In the genomic region with DNA sequence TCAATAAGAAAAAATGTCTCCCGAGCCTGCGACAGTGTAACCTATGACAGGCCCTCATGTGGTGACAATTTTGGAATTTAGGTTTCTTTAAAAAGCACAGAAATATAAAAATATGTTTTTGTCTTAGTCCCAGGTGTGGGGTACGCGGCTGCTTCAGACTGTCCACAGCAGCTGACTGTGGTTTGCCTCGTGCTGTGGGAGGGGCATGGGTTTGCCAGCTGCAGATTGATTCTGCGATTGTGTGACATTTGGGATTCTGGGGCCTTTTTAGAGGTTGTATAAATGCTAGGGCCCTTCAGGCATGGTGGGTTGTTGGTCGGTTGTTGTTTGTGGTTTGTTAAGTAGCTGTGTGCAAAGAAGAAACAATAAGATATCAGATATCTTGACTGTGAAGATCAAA, we compare ENCODE assay signal across 19 mouse cellular contexts. TPM values are rescaled to one million over a fixed set of nuclear protein-coding genes. Genes with fewer than 3 reads are reported as not detected.
A peak's percentile ranks its signal among the peaks of the same experiment; 100 is the strongest.
DNase-seq lines count a peak whose midpoint lies in the region; ATAC-seq and TF ChIP-seq lines count a peak whose summit lies in the region.
"Had no signal": no experiment of that assay in that cellular context is flagged by ENCODE, and none has a peak within 500 bp of the region (broad histone marks: within the 10 kb centered on the region; RNA-seq: fewer than 3 reads in every experiment).

No protein-coding gene starts in this region.

- peaks cover 100% of the 10 kb centered on the region for H3K4me1 ChIP-seq in erythroblast, embryonic 14.5 days (ENCODE audit: control insufficient read depth)
- H3K4me1 ChIP-seq in CH12.LX (ENCODE audit: control insufficient read depth in 1 of 2, insufficient read depth in 2 of 2): peaks cover 70 to 98% of the 10 kb centered on the region in 2 experiments
- peaks cover 100% of the 10 kb centered on the region for H3K4me1 ChIP-seq in liver, embryonic 13.5 days (replicated peaks)
- peaks cover 83% of the 10 kb centered on the region for H3K4me1 ChIP-seq in stomach, embryonic 16.5 days (ENCODE audit: control insufficient read depth, insufficient read depth, low read length)
- H3K4me1 ChIP-seq in forebrain, postnatal 0 days (ENCODE audit: insufficient read depth): peaks cover 17% of the 10 kb centered on the region

- no peak for TF ChIP-seq RAD21 in CH12.LX (IDR thresholded peaks at IDR 0.05; ENCODE audit: low read depth, low read length)

- TF ChIP-seq POLR2A in CH12.LX (IDR thresholded peaks at IDR 0.05; ENCODE audit: low read depth, low read length): no peak

- no peaks in the 10 kb centered on the region for H3K9me3 ChIP-seq in erythroblast, embryonic 14.5 days (ENCODE audit: control insufficient read depth, low read length)
- H3K9me3 ChIP-seq in CH12.LX (replicated peaks; ENCODE audit: low read length): no peaks in the 10 kb centered on the region
- no peaks in the 10 kb centered on the region for H3K9me3 ChIP-seq in liver, embryonic 13.5 days (replicated peaks)
- H3K9me3 ChIP-seq in stomach, embryonic 16.5 days (replicated peaks; ENCODE audit: control insufficient read depth, low read length): no peaks in the 10 kb centered on the region
- H3K9me3 ChIP-seq in forebrain, postnatal 0 days (ENCODE audit: low read length): no peaks in the 10 kb centered on the region
- H3K9me3 ChIP-seq: G1E; hindbrain, embryonic 13.5 days; midbrain, embryonic 12.5 days had no signal

- peak overlapping the region; percentile 65; the same call in 1 of the 2 replicates for H3K27ac ChIP-seq in CH12.LX (ENCODE audit: insufficient read depth, low read depth)
- H3K27ac ChIP-seq in liver, embryonic 13.5 days: peak overlapping the region; percentile 100
- peak overlapping the region; percentile 94 for H3K27ac ChIP-seq in stomach, embryonic 16.5 days (ENCODE audit: low read length)
- no peak overlapping the region for H3K27ac ChIP-seq in forebrain, postnatal 0 days (ENCODE audit: low read depth, low read length)

- in situ Hi-C loops in CH12.LX (cut with MboI; ENCODE audit: low pct_ligation_motif_present, low pct_unique_long_range_greater_than_20kb, low sequenced_read_pairs): no loop called here

- 0 out of 2 replicates have a peak overlapping the region, but pooled peaks have one; percentile 68 for H3K4me2 ChIP-seq in CH12.LX (ENCODE audit: insufficient read depth, low read depth, poor library complexity, severe bottlenecking)
- H3K4me2 ChIP-seq in liver, embryonic 13.5 days: peak overlapping the region; percentile 88
- H3K4me2 ChIP-seq in stomach, embryonic 16.5 days (ENCODE audit: low read depth, low read length): no peak overlapping the region
- no peak overlapping the region for H3K4me2 ChIP-seq in forebrain, postnatal 0 days (ENCODE audit: low read depth)
- H3K4me2 ChIP-seq: hindbrain, embryonic 13.5 days; midbrain, embryonic 12.5 days had no signal

- H3K4me3 ChIP-seq in erythroblast, embryonic 14.5 days (replicated peaks): peak overlapping the region; percentile 20
- H3K4me3 ChIP-seq in CH12.LX (replicated peaks in 1 of 3; ENCODE audit: low read depth in 2 of 3, low read length in 2 of 3, poor library complexity in 1 of 3): no peak overlapping the region
- no peak overlapping the region for H3K4me3 ChIP-seq in liver, embryonic 13.5 days (replicated peaks)
- H3K4me3 ChIP-seq in stomach, embryonic 16.5 days (replicated peaks; ENCODE audit: low read length): no peak overlapping the region
- no peak overlapping the region for H3K4me3 ChIP-seq in forebrain, postnatal 0 days (ENCODE audit: low read depth, low read length)
- H3K4me3 ChIP-seq: hindbrain, embryonic 13.5 days; midbrain, embryonic 12.5 days had no signal

- 42% methylated on average over 7 of the region's 7 CpGs for WGBS in liver, embryonic 13.5 days (ENCODE audit: insufficient replicate concordance)
- 76% methylated on average over 7 of the region's 7 CpGs for WGBS in stomach, embryonic 16.5 days
- WGBS in forebrain, postnatal 0 days: 81% methylated on average over 7 of the region's 7 CpGs

- no peak for ATAC-seq in erythroblast, adult 5-6 weeks (replicated peaks; ENCODE audit: low FRiP score, poor library complexity, severe bottlenecking)
- no peak for ATAC-seq in liver, embryonic 13.5 days (ENCODE audit: low read depth)
- no peak for ATAC-seq in stomach, embryonic 16.5 days (ENCODE audit: insufficient read depth, low FRiP score)
- ATAC-seq in forebrain, postnatal 0 days: no peak
- ATAC-seq: forebrain, embryonic 14.5 days; intestine, embryonic 16.5 days had no signal

- peaks cover 88% of the 10 kb centered on the region for H3K36me3 ChIP-seq in erythroblast, embryonic 14.5 days (ENCODE audit: control insufficient read depth)
- peaks cover 4 to 7% of the 10 kb centered on the region in 2 experiments for H3K36me3 ChIP-seq in CH12.LX (replicated peaks in 1 of 2; ENCODE audit: control insufficient read depth in 1 of 2, insufficient read depth in 1 of 2, low read length in 1 of 2)
- peaks cover 49% of the 10 kb centered on the region for H3K36me3 ChIP-seq in liver, embryonic 13.5 days
- H3K36me3 ChIP-seq in stomach, embryonic 16.5 days (ENCODE audit: control insufficient read depth, insufficient read depth, low read length): peaks cover 3% of the 10 kb centered on the region; the same call in 1 of the 2 replicates
- 0 out of 2 replicates have a peak, but pooled peaks cover 6% of the 10 kb centered on the region for H3K36me3 ChIP-seq in forebrain, postnatal 0 days (ENCODE audit: insufficient read depth)
- H3K36me3 ChIP-seq: hindbrain, embryonic 13.5 days; midbrain, embryonic 12.5 days had no signal

- TF ChIP-seq EP300 in CH12.LX (IDR thresholded peaks at IDR 0.05; ENCODE audit: low read length): no peak

- TF ChIP-seq CTCF in CH12.LX (conservative IDR thresholded peaks at IDR 0.05 in 1 of 2, IDR thresholded peaks at IDR 0.05 in 1 of 2; ENCODE audit: low read depth in 2 of 2, low read length in 2 of 2): no peak
- no peak for TF ChIP-seq CTCF in forebrain, postnatal 0 days (IDR thresholded peaks at IDR 0.05; ENCODE audit: low read depth)

- dilution Hi-C loops in CH12.LX (cut with MboI; ENCODE audit: extremely low pct_ligation_motif_present, extremely low pct_unique_long_range_greater_than_20kb, low sequenced_read_pairs): no loop called here

- no peak for DNase-seq in CH12.LX (ENCODE audit: extremely low read depth)
- DNase-seq in liver, embryonic 13.5 days: no peak
- no peak for DNase-seq in frontal cortex, postnatal 14 days (ENCODE audit: low spot score in 2 of 2)
- DNase-seq in forebrain, postnatal 0 days: no peak
- DNase-seq in adrenal gland, adult 8-10 months: no peak
- DNase-seq: cerebellum, postnatal 10 days; heart, postnatal 10 days; left cerebral cortex, postnatal 4 days; lung, adult 18-20 months; lung, postnatal 4 days; right cerebral cortex, postnatal 4 days had no signal

- no peak overlapping the region for H3K9ac ChIP-seq in CH12.LX (ENCODE audit: insufficient read depth, low read depth)
- peak overlapping the region; percentile 98; the same call in 1 of the 2 replicates for H3K9ac ChIP-seq in liver, embryonic 13.5 days
- H3K9ac ChIP-seq in stomach, embryonic 16.5 days (ENCODE audit: low read length): no peak overlapping the region
- H3K9ac ChIP-seq in forebrain, postnatal 0 days: no peak overlapping the region
- H3K9ac ChIP-seq: midbrain, embryonic 12.5 days had no signal

- H3K79me2 ChIP-seq in CH12.LX (replicated peaks; ENCODE audit: control insufficient read depth, extremely low read depth, insufficient read depth, poor library complexity, severe bottlenecking): peaks cover 60% of the 10 kb centered on the region

- no peaks in the 10 kb centered on the region for H3K27me3 ChIP-seq in erythroblast, embryonic 14.5 days (ENCODE audit: control insufficient read depth)
- no peaks in the 10 kb centered on the region for H3K27me3 ChIP-seq in CH12.LX (replicated peaks)
- H3K27me3 ChIP-seq in liver, embryonic 13.5 days: no peaks in the 10 kb centered on the region
- H3K27me3 ChIP-seq in stomach, embryonic 16.5 days (ENCODE audit: control insufficient read depth, insufficient read depth, low read length): no peaks in the 10 kb centered on the region
- H3K27me3 ChIP-seq in forebrain, postnatal 0 days (ENCODE audit: insufficient read depth, low read length): no peaks in the 10 kb centered on the region
- H3K27me3 ChIP-seq: hindbrain, embryonic 13.5 days had no signal

RNA-seq across cellular contexts. Expression of gene Sema4b, which starts 18.3 kb away (rescaled TPM):
- 3.1 and 3.2 TPM in 2 replicates for polyA plus RNA-seq in erythroblast, embryonic 14.5 days (2012)
- total RNA-seq in erythroblast, adult 5-6 weeks (2015; ENCODE audit: low replicate concordance): 19.9 and 22.1 TPM in 2 replicates
- total RNA-seq in erythroblast, adult 5-6 weeks (2017; ENCODE audit: low replicate concordance): 33.7 and 49.8 TPM in 2 replicates
- total RNA-seq in CH12.LX (2012; rRNA removed) (8.6 and 9.4 TPM in 2 replicates), CH12.LX (2014; rRNA removed) (1.3 and 1.5 TPM in 2 replicates)
- polyA plus RNA-seq in CH12.LX (2012; ENCODE audit: insufficient read length, low read depth): 5.2 and 6.7 TPM in 2 replicates
- polyA plus RNA-seq in liver, embryonic 13.5 days (2015; fragmentation: Nextera tagmentation; extraction: Ambion mirVana): 13.1 and 14.1 TPM in 2 replicates
- polyA plus RNA-seq in stomach, embryonic 16.5 days (2015; fragmentation: Nextera tagmentation; extraction: Ambion mirVana): 19.7 and 23.7 TPM in 2 replicates
- 24.5 and 35.6 TPM in 2 replicates for total RNA-seq in forebrain, postnatal 0 days (2014; rRNA removed)
- polyA plus RNA-seq in forebrain, postnatal 0 days (2015; fragmentation: Nextera tagmentation; extraction: Ambion mirVana): 17.0 and 22.4 TPM in 2 replicates
- total RNA-seq in adrenal gland, adult 8-10 months (2022): 10 to 100 TPM; 58.6 to 86.9 (median 67.8) TPM

RNA-seq across cellular contexts. Expression of gene Cib1, which starts 27.7 kb away (rescaled TPM):
- 9.1 and 10.7 TPM in 2 replicates for polyA plus RNA-seq in erythroblast, embryonic 14.5 days (2012)
- 21.3 and 41.8 TPM in 2 replicates for total RNA-seq in erythroblast, adult 5-6 weeks (2015; ENCODE audit: low replicate concordance)
- 29.8 and 37.1 TPM in 2 replicates for total RNA-seq in erythroblast, adult 5-6 weeks (2017; ENCODE audit: low replicate concordance)
- total RNA-seq in CH12.LX (2012; rRNA removed) (69.6 and 73.1 TPM in 2 replicates), CH12.LX (2014; rRNA removed) (29.1 and 29.5 TPM in 2 replicates)
- polyA plus RNA-seq in CH12.LX (2012; ENCODE audit: insufficient read length, low read depth): 48.1 and 51.8 TPM in 2 replicates
- 91.0 and 102 TPM in 2 replicates for polyA plus RNA-seq in liver, embryonic 13.5 days (2015; fragmentation: Nextera tagmentation; extraction: Ambion mirVana)
- 141 and 167 TPM in 2 replicates for polyA plus RNA-seq in stomach, embryonic 16.5 days (2015; fragmentation: Nextera tagmentation; extraction: Ambion mirVana)
- 11.3 and 16.4 TPM in 2 replicates for total RNA-seq in forebrain, postnatal 0 days (2014; rRNA removed)
- polyA plus RNA-seq in forebrain, postnatal 0 days (2015; fragmentation: Nextera tagmentation; extraction: Ambion mirVana): 29.0 and 29.3 TPM in 2 replicates
- total RNA-seq in adrenal gland, adult 8-10 months (2022): 100 to 1,000 TPM in 1 of 4 experiments, 10 to 100 TPM in 3; 64.7 to 105 (median 85.9) TPM

RNA-seq across cellular contexts. Expression of gene Gdpgp1, which starts 27.7 kb away (rescaled TPM):
- polyA plus RNA-seq in erythroblast, embryonic 14.5 days (2012): 0.06 and 0.17 TPM in 2 replicates
- 0.77 TPM in 1 of 2 replicates, not detected in the other for total RNA-seq in erythroblast, adult 5-6 weeks (2015; ENCODE audit: low replicate concordance)
- total RNA-seq in erythroblast, adult 5-6 weeks (2017; ENCODE audit: low replicate concordance): 0.94 and 2.0 TPM in 2 replicates
- total RNA-seq in CH12.LX (2012; rRNA removed) (3.6 and 4.2 TPM in 2 replicates), CH12.LX (2014; rRNA removed) (1.9 and 2.0 TPM in 2 replicates)
- polyA plus RNA-seq in CH12.LX (2012; ENCODE audit: insufficient read length, low read depth): 2.9 and 3.0 TPM in 2 replicates
- polyA plus RNA-seq in liver, embryonic 13.5 days (2015; fragmentation: Nextera tagmentation; extraction: Ambion mirVana): 2.4 and 3.0 TPM in 2 replicates
- polyA plus RNA-seq in stomach, embryonic 16.5 days (2015; fragmentation: Nextera tagmentation; extraction: Ambion mirVana): 4.0 and 4.7 TPM in 2 replicates
- 4.1 and 5.8 TPM in 2 replicates for total RNA-seq in forebrain, postnatal 0 days (2014; rRNA removed)
- 1.3 and 2.6 TPM in 2 replicates for polyA plus RNA-seq in forebrain, postnatal 0 days (2015; fragmentation: Nextera tagmentation; extraction: Ambion mirVana)
- 1 to 10 TPM; 4.2 to 6.1 (median 5.3) TPM for total RNA-seq in adrenal gland, adult 8-10 months (2022)

RNA-seq across cellular contexts. Expression of gene Ttll13, which starts 41.2 kb away (rescaled TPM):
- polyA plus RNA-seq in erythroblast, embryonic 14.5 days (2012): 0.06 and 0.42 TPM in 2 replicates
- not detected in 2 replicates for total RNA-seq in erythroblast, adult 5-6 weeks (2015; ENCODE audit: low replicate concordance)
- 1.5 TPM in 1 of 2 replicates, not detected in the other for total RNA-seq in erythroblast, adult 5-6 weeks (2017; ENCODE audit: low replicate concordance)
- total RNA-seq in CH12.LX (2012; rRNA removed): 0.59 TPM in 2 replicates
- total RNA-seq in CH12.LX (2014; rRNA removed): not detected in 2 replicates
- polyA plus RNA-seq in CH12.LX (2012; ENCODE audit: insufficient read length, low read depth): 0.55 TPM in 1 of 2 replicates, not detected in the other
- 0.23 and 0.72 TPM in 2 replicates for polyA plus RNA-seq in liver, embryonic 13.5 days (2015; fragmentation: Nextera tagmentation; extraction: Ambion mirVana)
- 0.56 and 1.1 TPM in 2 replicates for polyA plus RNA-seq in stomach, embryonic 16.5 days (2015; fragmentation: Nextera tagmentation; extraction: Ambion mirVana)
- 0.48 and 2.0 TPM in 2 replicates for total RNA-seq in forebrain, postnatal 0 days (2014; rRNA removed)
- polyA plus RNA-seq in forebrain, postnatal 0 days (2015; fragmentation: Nextera tagmentation; extraction: Ambion mirVana): 1.4 and 1.5 TPM in 2 replicates
- total RNA-seq in adrenal gland, adult 8-10 months (2022): 1 to 10 TPM; 1.7 to 2.2 (median 1.9) TPM

RNA-seq across cellular contexts. Expression of gene Ngrn, which starts 56.1 kb away (rescaled TPM):
- polyA plus RNA-seq in erythroblast, embryonic 14.5 days (2012): 2.9 and 4.1 TPM in 2 replicates
- total RNA-seq in erythroblast, adult 5-6 weeks (2015; ENCODE audit: low replicate concordance): 5.2 and 7.7 TPM in 2 replicates
- total RNA-seq in erythroblast, adult 5-6 weeks (2017; ENCODE audit: low replicate concordance): 5.6 and 9.9 TPM in 2 replicates
- total RNA-seq in CH12.LX (2012; rRNA removed) (32.1 and 33.3 TPM in 2 replicates), CH12.LX (2014; rRNA removed) (43.2 and 45.6 TPM in 2 replicates)
- polyA plus RNA-seq in CH12.LX (2012; ENCODE audit: insufficient read length, low read depth): 28.3 and 30.9 TPM in 2 replicates
- polyA plus RNA-seq in liver, embryonic 13.5 days (2015; fragmentation: Nextera tagmentation; extraction: Ambion mirVana): 33.5 and 37.2 TPM in 2 replicates
- 52.2 and 53.3 TPM in 2 replicates for polyA plus RNA-seq in stomach, embryonic 16.5 days (2015; fragmentation: Nextera tagmentation; extraction: Ambion mirVana)
- total RNA-seq in forebrain, postnatal 0 days (2014; rRNA removed): 67.2 and 74.9 TPM in 2 replicates
- 71.4 and 72.0 TPM in 2 replicates for polyA plus RNA-seq in forebrain, postnatal 0 days (2015; fragmentation: Nextera tagmentation; extraction: Ambion mirVana)
- 10 to 100 TPM; 54.9 to 59.1 (median 57.7) TPM for total RNA-seq in adrenal gland, adult 8-10 months (2022)

Comparison
In these comparisons a context has a peak if more than half of its experiments do, and no peak if none do; other contexts are left out.
1. H3K4me2 ChIP-seq: peak in CH12.LX (single experiment) and liver, embryonic 13.5 days (single experiment); none in stomach, embryonic 16.5 days (single experiment) and forebrain, postnatal 0 days (single experiment).